Mouse (Mus musculus) ZHBTc4 (cell line): ENCODE results near the gene Acaca.

ENCODE experiments used
- DNase-seq: peaks from one replicate; pipeline ENCODE4 v3.0.0-alpha.2; 2011; ENCODE audit warnings: low read depth, low spot score

Acaca gene

DNA sequence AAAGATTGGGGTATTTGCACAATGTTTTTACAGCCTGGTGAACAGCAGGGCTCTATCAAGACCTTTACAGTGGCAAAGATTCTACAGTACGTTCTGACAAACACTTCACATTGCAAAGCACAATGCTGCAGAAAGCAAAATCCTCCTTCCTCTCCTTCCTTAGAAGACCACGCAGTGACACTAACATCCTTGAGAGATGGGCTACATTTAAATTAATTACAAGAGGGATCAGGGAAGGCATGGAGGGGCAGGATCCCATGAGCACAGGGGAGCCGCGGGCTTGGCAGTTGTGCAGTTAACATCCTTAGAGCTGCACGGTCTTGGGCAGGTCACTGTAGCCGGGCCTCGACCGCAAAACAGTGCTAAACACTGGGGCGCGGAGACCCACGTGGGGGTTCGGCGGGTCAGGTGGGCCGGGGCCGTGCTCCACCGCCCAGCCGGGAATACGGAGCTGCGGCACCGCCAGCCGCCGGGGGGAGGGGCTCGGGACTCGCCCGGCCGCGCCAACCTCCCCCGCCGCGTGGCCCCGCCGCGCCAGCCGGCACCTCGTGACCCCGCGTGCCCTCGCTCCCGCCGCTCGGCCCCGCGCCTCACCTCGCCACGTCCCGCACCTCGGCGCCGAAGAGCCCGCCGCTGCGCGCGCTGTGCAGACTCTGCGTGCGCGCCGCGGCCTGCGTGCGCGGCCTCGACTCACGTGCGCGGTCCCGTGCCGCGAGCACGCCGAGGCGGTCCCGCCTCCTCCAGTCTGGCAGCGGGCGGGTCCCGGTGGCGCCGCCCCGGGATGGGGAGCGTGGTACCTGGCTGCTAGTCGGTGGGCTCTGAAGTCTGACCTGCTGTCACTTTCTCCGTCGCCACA, at the start of gene Acaca, which contains the start of gene Tada2a:
Gene Acaca, plus strand, starts transcription at position 730 of the 856 bp plus-strand sequence.
Gene Tada2a, minus strand, starts transcription at position 658 of the 856 bp plus-strand sequence.
- DNase-seq: peak; percentile 96

DNA sequence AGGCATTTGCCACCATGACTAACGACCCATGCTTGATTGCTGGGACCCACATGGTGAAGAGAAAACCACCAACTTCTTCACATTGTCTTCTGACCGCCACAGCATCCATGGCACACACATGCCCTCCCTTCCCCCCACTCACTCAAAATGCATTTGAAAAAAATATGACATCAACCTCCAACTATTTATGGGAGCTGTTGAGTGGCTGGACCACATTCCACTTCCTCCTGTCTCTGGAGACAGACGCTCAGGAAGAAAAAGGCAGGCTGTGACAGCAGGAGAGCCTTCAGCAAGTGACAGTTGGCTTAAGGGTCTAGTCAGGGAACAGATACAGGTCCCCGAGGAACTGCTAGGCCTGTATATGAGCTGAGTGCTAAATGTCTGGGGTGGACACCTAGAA, 49.6 kb upstream of the Acaca start:
- DNase-seq: no peak

- DNase-seq: no peak
Measured at GRCm38 (mm10) chr11:84080327-84080726, 49.1 kb upstream of the Acaca start.

GRCm38 (mm10) chr11:84081901-84082300, 47.6 kb upstream of the Acaca start:
- DNase-seq: peak; percentile 62

DNA sequence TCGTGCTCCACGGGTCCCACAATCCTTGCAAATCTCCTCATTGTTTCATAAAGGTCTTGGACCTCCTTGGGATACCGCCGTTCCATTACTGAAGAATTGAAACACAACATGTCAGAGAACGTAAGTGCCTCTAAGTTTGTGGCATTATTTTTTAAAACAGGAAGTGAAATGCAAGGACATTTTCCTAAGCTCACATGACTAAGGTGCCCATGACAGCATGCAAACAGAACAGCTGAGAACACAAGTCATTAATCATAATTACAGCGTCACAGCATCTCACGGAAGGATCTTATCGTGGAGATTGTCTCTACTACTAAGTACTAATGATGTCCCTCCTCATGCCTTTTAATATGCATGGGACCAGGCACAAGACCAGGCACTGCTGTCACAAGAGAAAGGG, 38.9 kb upstream of the Acaca start:
- DNase-seq: no peak

DNA sequence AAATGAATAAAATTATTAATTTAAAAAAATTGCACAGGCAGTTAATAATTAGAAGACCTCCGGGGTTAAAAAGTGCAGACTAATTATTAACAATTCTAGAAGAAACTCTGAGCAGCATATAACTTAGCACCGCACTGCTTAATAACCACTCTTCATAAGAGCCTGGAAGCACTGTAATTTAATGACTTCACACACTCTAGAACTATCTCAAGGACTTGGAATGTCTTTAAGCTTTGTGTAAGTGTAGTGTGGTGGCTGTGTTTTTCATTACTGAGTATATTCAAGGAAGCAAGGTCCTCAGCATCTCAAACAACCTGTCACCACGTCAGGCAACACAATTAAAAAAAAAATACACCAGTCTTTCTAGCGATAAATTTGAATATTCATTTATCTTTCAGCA, 34.4 kb upstream of the Acaca start:
- no peak for DNase-seq

DNA sequence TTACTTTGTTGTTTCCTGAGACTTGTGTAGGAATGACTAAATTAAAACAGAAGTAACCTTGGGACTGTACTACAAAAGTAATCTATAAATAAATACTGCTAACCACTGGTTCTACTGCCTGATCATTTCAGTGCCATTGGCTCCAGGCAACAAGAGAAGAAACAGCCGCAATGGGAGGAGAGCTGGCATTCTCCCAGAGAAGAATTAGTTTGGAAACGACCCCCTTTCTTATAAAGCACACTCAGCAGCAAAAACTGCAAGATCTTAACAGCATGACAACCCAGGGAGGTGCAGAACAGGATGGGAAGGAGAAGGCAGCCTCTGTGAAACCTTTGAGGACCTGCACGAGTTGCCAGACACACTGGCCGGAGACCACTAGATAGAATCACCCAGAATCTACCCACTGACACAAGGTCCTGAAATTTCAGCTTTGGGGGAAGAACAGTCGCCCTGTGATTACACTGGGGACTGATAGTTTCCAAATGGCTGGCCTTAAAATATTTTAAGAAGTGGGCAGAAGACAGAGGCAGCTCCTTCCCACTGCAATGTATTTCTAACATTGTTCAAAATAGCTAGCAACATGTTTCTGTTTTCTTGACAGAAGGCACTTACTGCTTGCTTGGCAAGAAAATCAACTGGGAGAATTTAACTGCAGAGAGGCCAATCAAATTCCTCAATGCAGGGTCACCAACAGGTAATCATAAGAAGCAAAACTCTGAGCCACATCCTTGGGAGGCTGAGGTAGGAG, 32.0 kb upstream of the Acaca start:
- DNase-seq: no peak

DNA sequence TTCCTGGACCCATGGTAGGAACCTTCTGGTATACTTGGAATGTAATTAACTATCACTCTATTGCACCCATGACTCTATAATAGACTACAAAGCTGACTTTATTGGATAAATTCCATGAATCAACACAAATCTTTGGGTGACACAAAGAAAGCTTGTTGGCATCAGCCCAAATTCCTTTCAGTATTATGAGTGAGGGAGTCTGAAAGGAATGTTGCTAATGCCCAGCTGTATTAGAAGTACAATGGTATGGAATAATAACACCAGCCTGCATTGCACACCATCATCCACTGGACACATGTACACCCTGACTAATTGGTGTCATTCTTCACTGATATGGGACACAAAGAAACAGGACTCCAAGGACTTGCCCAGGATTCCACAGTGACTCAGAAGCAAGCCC, 28.3 kb upstream of the Acaca start:
- DNase-seq: no peak

DNA sequence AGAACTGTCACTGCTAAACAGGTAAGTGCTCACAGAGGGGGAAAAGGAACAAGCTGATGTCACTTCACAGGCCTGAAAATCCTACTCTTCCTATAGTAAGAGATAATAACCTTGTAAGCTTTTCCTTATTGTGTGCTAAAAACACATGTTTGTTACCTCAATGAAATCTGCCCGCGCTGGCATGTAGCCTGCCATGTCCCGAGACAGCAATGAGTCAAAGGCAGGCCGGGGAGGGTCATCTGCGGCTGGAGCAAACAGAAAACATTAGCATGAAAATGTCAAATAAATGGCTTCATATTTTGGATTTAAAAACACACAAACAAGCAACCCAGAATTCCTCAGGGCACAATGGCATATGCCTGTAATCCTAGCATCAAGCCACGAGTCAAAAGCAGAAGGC, 25.4 kb upstream of the Acaca start:
- no peak for DNase-seq

DNA sequence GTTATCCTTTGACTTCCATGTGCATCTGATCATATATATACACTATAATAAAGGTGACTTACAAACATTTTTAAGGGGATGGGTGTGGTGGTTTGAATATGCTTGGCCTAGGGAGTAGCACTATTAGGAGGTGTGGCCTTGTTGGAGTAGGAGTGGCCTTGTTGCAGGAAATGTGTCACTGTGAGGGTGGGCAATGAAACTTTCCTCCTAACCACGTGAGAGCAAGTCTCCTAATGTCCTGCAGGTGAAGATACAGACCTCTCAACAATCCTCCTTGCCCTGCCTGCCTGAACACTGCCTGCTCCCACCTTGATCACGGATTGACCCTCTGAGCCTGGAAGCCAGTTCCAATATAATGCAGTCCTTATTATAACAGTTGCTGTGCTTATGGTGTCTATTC, 22.3 kb upstream of the Acaca start:
- DNase-seq: peak; percentile 40

DNA sequence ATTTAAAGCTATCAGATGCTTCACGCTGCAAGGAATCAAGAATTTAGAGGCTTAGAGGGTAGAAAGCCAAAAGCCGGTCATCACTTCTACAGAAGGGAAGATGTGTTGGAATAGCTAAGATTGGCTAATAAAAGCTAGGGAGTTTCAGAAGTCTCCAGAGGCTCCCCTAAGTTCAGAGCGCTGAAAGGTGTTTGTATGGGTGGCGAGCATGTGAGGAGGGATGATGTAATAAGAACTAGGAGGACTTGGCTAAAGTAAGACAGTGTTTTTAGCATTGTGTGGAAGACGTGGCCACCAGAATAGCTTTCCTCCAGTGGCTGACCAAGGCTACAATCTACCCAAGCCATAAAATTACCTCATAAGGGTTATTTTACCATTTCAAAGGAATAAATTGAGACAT, 15.8 kb upstream of the Acaca start:
- DNase-seq: no peak

DNA sequence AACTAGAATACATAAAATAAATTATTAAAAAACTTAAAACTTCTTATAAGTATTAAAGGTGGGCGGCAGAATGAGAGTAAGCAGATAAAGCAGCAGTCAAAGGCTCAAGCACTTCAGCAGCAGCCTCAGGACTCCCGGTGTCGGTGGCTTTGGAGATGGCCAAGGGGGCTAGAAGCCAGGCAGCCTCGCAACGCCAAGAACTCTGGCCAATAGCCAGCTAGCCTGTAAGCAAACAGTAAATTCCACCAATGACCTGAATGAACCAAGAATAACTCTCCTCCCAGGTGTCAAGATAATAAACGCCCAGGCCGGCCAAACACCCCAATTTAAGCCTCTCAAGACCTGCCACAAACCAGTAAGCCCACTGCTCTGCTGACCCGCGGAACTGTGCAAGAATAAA, 13.8 kb upstream of the Acaca start:
- DNase-seq: no peak

DNA sequence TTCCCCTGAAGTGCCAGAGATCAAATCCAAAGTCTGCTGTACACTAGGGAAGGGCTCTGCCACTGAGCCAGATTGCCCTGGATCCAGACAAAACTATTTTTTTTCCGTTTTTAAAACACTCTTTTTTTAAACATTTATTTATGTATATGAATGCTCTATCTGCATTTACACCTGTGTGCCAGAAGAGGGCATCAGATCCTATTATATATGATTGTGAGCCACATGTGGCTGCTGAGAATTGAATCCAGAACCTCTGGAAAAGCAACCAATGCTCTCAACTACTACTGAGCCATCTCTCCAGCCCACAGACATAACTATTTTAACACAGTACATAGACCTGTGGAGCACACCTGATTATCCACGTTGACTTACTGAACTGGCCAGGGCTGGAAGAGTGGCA, 13.3 kb upstream of the Acaca start:
- no peak for DNase-seq

DNA sequence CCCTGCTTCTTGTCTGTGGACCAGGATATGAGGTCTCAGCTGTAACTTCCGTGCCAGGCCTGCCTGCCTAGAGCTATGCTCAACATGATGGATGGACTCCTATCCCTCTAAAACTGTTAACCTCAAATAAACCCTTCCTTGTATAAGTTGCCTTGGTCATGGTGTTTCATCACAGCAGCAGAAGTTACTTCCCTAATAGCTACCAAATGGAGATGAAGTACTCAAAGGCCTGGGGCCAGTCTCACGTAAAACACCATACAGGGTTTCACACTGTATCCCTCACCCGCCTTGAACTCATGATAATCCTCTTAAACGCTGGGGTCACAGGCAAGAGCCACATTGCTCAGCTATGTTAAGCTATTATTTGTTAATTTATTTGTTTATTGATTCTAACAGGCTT, 12.0 kb upstream of the Acaca start:
- DNase-seq: no peak

- DNase-seq: peak; percentile 83
Measured at GRCm38 (mm10) chr11:84121051-84121956, 8.2 kb upstream of the Acaca start.

DNA sequence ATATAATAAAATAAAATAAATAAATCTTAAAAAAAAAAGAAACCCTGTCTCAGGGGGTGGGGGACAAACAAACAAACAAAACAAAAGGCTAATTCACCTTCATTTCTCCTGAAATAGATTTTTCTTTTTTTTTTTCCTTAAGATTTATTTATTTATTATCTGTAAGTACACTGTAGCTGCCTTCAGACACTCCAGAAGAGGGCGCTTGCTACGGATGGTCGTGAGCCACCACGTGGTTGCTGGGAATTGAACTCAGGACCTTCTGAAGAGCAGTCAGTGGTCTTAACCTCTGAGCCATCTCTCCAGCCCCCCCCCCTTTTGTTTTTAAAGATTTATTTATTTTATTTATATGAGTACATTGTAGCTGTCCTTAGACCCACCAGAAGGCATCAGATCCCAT, 1.5 kb upstream of the Acaca start:
- peak; percentile 57 for DNase-seq

- no peak for DNase-seq
Measured at GRCm38 (mm10) chr11:84129799-84130185, 320 bp downstream of the Acaca start.

DNA sequence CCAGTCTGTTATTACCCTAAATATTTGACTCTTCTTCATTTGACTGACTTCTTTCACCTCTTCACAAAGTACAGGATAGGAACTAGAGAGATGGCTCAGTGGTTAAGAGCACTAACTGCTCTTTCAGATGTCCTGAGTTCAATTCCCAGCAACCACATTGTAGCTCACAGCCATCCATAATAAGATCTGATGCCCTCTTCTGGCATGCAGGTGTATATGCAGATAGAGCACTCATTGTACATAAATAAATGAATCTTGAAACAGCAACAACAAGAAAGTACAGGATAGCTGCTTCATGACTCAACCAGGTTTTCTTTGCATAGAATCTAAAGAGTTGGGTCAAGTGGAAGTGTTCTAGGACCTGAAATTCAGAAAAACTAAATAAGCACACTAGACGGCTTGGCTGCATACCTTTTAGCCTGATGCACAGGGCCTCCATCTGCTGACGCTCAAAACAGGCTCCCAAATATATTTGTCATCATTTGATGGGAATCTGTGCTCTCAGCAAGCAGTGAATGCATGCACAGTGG, 4.9 kb downstream of the Acaca start:
- no peak for DNase-seq

DNA sequence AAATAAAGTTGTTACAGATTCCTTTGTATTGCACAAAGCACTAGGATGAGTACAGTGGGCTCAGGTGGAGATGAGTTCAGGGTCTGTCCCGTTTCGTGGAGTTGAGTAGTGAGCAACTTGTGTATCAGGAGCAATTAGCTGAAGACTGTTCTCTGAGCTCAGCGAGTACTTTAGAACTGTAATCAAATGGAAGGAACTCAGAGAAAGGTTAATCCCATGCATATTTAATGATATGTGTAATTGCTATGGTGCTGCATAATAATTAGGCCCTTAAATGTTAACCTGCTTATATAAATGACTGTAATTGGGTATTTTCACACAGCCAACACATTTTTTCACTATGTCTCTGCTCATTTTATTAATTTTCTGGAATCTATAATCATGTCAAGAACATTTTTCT, 7.0 kb downstream of the Acaca start:
- no peak for DNase-seq

GRCm38 (mm10) chr11:84141752-84142151, 12.3 kb downstream of the Acaca start:
- peak; percentile 79 for DNase-seq

DNA sequence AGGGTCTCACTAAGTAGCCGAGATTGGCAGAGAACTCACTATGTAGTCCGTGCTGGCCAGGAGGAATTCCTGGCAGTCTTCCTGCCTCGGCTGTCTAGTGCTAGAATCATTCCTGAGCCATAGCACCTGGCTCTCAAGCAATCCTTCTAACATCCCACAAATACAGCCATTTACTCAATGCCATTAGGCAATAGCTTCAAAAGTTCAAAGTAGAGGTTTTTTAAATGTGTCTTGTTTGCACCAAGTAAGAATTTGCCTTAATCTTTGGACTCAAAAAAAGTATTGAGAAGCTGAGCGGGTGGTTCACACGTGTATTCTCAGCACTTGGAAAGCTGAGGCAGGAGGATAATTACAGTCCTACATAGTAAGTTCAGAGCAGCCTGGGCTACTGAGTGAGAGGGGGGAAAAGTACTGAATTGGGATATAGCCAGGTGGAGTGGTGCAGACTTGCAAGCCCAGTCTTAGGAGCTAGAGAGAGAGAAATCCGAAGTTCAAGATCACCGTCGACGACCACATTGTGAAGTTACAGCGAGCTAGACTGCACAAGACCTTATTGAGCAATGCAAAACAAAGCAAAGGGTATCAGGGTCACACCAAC, 15.8 kb downstream of the Acaca start:
- no peak for DNase-seq
